Mouse (Mus musculus): ENCODE data around the gene Smim22.

Gene Smim22

DNA sequence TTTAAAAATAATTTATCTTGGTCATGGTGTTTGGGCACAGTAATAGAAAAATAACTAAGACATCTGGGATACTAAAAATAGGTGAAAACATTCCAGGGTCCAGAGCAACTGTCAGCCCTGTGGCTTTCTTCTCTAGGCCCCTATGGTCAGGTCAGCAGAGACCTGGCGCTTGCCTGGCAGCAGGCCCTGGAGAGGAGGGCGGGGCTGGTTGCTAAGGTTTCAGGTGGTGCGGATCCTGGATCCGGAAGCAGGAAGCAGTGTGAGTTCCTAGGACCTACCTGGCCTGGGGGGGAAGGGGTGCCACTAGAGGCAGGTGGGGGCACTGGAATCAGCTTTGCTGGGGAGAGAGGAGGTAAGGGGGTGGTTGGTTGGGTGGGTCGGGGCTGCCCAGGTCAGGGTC is at the start of gene Smim22:
Gene Smim22 (plus strand): TSS at position 222 of the 400 bp plus-strand sequence.
- DNase-seq, result no peak

DNA sequence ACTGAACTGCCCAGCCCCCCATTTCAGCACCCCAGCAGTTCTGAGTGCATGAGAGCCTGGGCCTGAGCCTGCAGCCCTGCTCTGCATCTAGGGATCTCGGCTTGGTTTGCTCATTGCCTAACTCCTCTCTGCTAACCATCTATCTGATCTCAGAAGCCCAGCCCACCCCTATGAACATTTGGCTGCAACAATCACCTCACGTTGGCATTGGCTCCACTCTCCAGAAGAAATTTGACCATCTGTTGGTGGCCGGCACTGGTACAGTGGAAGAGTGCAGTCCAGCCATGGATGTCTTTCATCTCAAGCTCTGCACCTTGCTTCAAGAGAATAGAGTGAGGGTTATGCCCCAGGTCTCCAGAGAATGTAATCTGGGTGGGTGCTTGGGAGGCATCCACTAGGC is 49.6 kb upstream of the Smim22 start:
- peak; percentile 60 to 73 for DNase-seq

DNA sequence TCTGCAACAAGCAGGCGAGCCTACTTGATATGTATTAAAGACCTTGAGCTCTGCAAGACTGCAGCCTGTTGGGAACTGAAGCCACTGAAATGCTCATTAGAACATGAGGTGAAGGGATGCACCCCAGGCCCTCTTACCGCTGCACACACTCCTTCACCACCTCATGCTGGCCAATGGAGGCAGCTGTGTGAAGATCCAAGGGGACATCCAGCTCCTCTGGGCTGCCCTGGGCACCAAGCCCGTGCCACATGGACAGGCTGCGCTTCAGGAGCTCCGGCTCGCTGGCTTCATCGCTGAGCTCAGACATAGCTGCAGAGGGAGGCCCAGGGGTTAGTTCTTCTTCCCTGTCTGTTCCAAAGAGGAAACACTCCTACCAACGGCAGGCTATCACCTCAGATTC is 46.8 kb upstream of the Smim22 start:
- no peak for DNase-seq

DNA sequence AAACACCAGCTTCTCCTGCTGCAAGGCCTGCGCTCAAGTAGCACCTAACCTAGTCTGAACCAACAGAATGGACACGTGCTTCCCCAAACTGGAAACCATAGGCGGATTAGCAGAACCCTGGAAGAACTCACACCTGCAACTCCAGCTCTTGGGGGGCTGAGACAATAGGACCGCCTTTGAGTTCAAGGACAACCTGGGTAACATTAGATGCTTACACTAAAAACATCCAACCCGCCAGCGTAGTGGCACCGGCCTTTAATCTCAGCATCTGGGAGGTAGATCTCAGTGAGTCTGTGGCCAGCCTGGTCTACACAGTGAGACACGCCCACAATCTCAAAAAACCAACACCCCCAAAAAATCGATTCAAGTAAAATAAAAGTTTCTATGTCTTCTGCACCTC is 43.7 kb upstream of the Smim22 start:
- no peak for DNase-seq

DNA sequence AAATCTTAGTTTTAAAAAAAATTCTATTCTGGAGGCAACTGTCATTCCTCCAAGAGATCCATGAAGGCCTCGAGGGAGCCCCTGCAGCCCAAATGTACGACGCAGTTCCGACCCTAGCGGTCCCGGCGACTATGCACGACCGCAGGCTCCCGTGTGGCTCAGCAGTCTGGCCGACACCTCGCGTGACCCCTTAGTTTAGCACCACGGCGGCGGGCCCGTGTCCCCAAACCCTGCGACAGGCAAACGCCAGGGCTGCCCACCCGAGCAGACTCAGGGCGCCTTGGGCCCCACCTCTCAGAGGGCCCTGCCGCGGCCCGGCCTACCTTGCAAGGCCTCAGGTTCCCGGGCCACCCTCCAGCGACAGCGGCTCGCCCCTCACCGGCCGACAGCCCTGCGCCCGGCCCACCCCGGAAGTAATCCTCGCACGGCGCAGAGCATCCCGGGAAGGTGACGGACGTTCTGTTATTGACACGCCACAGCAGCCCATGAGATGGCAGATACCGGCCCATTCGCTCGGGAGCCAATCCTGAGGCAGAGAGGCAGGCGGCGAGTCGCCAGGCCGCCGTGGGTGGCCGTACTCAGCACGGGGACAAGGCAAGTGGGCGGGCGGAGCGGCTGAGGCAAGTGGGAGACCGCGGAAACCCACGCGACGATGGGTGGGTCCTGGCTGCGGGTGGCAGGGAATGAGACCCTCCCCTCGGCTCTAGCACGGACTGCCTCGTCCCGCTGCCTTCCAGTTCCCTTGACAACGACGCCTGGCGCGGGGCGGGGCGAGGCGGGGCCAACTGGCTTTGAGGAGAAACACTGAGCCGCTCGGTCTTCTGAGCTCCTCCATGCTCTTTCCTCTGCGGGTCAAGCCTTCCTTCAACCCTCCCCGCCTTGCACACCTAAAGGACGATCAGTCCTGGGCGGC is 43.0 kb upstream of the Smim22 start, which contains the start of gene Anks3:
Gene Anks3 (minus strand): TSS at position 409 of the 913 bp plus-strand sequence.
- peak; percentile 98 for DNase-seq

DNA sequence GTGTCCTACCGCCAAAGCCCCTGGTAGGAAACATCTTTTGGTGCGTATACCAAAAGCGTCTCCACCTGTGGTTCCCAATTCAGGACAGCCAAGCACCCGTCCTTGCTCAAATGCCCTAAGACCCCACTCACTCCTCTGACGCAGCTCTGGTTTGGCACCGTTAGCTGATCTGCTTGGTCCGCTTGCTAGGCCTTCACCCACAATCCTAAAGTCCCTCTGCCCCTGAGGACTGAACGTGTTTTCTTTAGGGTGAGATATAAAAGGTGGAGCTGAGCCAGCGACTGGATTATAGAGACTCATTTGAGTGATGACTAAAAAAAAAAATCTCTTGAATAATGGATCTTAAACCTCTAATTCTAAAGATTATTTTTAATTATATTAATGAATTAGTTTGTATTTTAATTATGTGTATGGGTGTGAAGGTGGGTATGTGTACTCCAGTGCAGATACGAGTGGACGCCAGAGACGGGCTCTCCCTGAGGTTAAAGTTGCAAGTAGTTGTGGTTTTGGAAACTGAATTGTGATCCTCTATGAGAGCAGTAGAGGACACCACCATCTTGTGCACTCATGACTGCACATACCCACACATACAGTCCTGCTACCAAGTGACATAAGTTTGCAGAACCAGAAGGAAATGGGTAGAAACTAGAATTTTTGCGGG is 42.2 kb upstream of the Smim22 start:
- DNase-seq, result peak in 1 of 2 experiments; percentile 30

DNA sequence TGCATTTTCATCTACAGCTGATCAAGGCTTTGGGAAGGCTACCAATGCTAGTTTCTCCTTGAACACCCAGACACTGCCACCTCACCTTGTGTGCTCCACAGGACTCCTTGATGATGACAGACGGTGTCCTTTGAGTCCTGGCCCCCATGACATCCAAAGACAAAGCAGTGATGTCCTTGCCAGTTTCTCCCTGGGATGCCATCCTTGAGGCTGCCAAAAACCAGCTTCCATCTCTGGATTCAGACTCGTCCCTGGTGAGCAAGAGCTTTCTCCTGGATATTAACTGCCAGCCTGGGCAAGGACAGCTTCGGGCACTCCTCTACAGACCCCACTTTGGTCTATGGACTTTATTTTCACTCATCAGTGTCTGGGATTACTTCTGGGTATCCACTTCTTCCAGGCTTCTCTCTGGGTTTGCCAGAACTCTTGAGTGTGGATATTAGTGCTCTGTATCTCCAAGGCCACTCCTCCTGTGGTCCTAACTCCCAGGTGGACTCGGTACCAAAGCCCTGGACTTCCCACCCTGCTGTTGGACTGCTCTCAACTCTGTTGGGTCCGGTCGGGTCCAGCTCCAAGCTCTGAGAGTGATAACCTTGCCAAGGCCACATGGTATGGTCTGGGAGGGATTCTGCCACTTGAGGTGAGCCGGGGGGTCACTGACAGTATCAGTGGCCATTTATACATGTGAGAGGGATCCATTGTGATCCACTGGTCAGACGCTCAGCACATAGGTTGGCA is 41.5 kb upstream of the Smim22 start:
- peak; percentile 46 to 56 for DNase-seq

DNA sequence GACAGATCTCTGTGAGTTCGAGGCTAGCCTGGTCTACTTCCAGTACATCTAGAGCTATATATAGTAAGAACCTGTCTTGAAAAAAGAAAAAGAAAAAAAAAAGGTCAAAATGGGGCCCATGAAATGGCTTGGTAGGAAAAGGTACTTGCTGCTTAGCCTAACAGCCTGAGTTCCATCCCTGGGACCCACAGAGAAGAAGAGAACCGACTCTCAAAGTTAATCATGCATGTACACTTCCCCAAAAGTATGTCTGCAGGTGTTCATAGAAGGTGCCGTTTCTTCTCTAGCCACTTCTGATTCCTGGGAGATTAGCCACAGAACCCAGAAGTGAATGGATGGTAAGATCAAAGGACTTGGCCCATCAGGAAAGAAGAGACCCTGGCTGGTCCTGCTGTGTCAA is 38.7 kb upstream of the Smim22 start:
- DNase-seq, result no peak

DNA sequence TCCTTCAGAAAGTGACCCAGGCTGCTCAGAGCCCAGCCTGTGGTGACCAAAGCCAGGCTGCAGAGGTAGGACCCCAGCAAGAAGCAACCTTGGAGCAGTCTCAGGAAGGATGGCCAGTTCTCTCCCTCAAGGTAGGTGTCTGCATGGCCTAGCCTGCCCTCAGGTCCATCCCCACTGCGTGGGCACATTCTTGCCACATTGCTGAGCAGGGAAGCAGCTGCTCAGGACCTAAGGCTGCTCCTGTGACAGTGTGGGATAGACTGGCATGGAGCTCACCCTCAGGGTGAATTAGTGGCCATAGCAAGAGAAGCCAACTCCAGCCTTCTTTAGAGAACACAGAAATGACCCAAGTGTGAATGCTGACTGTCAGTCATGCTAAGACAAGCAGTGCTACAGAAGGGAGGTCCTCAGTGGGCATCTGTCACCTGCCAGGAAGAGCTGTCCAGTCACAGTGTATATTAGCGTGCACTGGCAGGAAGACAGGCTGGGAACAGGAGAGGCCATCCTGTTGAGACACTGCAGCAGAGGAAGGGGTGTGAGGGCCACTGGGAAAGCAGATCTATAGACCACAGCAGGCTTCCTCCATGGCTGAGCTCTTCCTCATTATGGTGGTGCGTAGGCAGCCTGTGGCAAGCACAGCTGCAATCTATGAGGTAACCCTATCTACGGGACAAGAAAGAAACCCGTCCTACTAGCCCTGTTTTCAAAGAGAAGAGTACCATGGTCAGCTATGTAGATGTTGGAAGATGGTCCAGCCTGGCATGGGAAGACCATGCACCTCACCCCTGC is 37.8 kb upstream of the Smim22 start:
- DNase-seq, result no peak

DNA sequence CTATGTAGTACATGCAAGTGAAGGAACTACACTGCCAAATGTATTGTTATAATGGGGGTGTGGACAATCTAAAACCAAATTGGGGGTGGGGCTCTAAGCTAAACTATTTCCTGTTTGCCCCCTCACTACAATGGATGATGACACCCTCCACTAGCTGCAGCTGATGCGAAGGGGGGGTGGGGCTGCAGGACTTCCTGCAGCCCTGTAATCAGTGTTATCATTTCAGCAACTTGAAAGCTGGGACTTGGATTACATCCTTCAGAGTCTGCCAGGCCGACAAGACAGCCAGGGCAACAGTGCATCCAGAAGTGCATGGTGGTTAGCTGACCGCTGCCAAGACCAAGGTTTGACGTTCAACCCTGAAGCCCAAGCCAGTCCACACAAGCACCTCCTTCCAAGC is 35.5 kb upstream of the Smim22 start:
- no peak for DNase-seq

DNA sequence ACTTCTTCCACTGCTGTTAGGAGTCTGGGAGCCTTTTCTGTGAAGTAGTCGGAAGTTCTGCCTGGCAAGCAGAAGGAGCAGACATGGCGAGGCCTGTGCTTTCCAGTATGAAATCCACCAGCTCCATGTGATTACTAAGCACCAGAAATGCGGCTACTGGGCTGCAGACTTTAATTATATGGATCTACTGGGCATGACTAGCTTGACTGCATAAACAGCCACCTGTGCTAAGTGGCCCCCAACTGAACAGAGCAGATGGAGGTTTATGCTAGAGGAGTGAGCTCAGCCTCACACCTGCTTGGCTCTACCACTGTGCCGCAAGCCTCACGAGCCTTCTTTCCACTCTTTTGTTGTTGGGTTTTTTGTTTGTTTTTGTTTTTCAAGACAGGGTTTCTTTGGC is 32.6 kb upstream of the Smim22 start:
- DNase-seq, result peak; percentile 57 to 73

DNA sequence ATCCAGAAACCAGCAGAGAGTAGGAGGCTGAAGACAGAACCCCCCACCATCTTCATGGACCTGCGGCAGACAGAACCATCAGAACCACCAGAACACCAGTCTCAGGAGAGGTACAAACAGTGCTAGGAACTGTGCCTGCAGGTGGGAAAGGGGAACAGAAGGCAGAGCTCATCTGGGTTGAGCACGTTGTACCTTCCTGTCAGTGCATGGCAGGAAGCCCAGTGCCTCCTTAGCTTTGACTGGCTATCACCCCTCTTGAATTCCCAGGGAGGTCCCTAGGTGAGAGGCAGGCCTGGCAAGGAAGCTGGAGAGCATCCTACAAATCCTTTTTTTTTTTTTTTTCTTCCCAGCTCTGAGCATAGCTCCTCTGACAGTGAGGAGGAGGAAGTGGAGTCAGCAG is 30.9 kb upstream of the Smim22 start:
- peak; percentile 74 for DNase-seq

DNA sequence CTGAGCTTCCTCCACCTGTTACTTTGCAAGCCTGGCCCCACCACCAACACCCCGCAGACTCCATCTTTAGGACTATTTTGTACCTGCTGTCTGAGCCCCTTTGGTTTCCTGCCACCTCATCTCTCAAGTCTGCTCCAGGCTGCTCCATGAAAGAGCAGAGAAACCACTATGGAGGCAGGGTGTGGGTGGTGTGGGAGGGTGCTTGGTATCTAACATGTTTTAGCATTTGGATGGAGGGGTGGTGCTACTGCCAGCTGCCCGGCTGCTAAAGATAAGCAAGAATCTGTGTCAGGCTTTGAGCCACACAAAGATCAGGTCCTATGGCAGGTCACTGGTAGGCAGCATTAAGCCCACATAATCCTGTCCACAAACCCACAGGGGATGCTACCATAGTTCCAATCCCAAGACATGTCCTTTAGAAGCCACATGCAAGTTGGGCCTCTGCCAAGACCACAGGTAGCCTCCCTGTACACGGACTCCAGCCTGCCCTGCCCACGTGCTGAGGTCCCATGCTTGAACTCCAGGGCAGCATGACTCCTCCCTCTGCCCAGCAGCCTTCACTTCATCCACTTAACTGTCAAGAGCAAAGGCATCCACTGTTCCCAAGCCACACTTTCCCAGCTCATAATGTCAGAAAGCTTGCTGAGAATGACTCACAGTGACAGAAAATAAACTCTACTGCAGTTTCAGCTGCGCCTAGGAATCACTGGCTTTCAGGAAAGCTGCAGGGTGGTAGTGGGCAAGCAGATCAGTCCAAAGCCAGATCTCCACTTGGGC is 28.6 kb upstream of the Smim22 start:
- no peak for DNase-seq

DNA sequence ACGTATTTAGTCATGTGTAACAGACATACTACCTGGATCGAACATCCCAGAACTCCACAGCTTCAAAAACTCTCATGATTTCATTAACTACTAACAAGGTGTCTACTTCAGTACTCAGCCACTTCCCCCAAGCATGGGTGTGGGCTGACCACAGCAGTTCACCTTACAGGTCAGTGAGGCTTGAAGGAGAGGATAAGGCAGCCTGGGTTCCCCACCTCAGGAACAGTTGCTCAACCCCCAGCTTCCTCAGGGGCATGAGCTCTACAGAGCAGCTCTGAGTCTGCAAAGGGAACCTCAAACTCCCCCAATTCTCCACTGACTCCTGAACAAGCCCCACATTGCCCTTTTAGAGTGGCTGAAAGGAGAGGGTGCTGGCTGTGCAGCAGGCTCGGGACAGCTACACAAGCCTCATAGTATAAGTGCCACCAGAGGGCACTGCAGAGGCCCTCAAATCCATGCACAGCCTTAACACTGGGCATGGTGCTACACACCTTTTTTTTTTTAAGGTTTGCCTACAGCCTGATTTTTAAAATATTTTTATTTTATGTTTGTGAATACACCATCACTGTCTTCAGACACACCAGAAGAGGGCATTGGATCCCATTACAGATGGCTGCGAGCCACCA is 27.2 kb upstream of the Smim22 start:
- DNase-seq, result peak; percentile 33 to 51

DNA sequence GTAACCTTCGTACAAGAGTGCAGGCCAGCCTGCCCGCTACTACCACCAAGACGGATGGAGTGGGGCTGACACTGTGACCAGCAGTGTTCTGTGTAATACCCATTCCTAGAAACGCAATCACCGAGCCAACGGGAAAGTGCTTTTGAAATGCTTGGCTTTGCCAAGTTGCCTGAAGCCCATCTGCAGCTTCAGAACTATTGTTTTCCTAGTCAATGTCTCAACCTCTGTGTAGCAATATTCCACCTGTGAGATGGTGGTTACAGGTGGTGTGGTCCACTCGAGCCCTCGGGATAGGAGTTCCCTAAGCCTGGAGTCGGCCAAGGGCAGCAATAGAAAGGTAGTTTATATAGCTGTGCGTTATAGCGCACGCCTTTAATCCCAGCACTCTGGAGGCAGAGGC is 22.4 kb upstream of the Smim22 start:
- DNase-seq, result no peak

DNA sequence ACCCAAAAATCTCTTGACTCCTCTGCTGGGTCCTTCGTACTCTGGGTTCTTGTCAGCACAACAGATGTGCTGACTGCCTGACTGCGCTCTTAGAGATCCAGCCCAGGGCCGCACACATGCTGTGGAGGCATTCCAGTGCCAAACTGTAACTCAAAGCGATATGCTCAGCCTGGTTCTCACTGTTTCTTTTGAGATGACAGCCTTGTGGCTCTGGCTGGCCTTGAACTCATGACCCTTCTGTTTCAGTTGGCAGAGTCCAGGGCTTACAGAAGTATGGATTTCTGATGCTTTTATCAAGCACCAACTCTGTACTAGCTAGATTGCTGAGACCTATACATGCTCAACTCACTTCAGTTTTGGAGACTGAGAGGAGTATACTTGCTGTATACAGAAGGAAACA is 13.8 kb upstream of the Smim22 start:
- DNase-seq, result no peak

DNA sequence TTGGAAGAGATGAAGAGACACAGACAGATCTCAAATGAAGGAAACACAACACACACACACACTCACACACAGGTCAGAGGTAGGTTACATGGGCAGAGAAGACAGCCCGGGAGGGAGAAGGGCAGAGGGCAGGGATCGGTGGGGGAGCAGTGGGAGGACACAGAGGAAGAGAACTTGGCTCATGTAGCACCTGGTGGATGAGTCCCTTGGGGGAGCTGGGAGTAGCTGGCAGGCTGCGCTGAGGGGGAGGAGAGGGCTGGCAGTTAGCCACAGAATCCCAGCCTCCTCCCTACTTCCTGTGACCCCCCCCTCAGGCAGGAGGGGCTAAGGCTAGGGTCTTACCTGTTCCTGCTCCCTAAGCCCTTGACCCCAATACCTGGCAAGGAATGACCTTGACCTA is 9.5 kb upstream of the Smim22 start, which contains the start of gene Sept12:
Gene Sept12 (minus strand): TSS at position 300 of the 400 bp plus-strand sequence.
- no peak for DNase-seq

DNA sequence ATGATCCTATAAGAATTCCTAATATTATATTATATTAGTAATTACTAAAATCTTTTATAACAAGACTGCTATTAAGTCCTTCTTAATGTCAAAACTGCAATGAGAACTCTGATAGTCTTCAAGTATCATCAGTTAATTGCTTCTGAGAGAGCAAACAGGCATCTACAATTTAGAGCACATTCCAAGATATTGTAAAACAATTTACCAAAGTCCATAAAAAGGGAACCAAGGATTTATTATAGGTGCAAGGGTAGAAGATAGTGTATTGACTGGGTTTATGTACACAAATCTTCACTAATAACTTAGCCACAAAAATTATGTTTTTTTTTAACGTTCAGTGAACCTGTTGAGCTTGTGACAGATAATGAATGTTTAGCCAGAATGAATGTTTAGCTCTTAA is 8.1 kb upstream of the Smim22 start:
- no peak for DNase-seq

DNA sequence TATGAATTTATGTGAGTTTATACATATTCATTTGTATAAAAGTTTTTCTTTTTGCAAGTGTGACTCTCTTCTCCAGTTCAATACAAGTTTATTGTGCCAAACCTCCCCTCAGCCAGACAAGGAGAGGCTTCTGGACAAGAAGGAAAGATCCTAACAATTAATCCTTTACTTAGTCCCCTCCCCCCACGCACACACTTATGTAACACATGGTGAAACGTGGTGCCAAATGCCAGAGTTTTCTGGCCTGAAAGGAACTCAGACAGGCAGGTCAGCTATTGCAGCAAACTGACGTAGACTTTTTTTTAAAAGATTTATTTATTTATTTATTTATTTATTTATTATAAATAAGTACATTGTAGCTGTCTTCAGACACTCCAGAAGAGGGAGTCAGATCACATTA is 6.5 kb upstream of the Smim22 start:
- no peak for DNase-seq

DNA sequence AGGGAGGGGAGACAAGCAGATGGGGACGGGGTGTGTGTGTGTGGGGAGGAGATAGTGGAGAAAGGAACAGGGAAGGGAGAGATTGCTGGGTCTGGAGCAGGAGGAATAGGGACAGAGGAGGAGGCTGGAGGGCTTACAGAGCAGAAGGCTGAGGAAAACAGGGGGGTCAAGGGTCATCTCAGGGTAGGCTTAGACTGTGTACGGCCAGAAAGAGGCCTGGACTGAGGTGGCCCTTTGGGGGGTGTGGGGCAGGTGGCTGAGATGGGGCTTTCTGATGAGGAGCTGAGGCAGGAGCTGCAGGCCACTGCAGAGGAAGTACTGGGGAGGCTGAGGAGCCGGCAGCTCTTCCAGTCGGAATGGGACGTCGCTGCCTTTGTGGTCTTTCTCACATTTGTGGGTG is 404 bp downstream of the Smim22 start:
- no peak for DNase-seq

DNA sequence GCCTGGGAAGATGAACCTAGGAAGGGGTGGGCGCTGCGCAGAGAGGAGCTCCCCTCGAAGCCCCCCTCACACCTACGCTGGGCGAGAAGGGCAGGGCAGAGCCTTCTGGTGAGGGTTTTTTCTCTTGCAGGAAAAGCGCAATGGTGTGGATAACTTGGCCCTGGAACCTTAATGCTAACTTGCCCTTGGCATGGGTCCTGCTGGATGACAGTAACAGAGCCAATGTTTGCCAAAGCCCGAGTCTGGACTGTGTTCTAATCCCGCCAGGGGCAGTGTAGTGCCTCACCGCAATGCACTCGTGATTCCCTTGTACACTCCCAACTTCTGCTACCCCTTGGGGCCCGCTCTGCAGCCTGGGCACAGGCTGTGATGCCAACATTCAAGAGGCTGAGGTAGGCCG is 988 bp downstream of the Smim22 start:
- DNase-seq, result no peak
